Mouse (Mus musculus): ENCODE measurements around the gene Sh3bgrl3.

DNA sequence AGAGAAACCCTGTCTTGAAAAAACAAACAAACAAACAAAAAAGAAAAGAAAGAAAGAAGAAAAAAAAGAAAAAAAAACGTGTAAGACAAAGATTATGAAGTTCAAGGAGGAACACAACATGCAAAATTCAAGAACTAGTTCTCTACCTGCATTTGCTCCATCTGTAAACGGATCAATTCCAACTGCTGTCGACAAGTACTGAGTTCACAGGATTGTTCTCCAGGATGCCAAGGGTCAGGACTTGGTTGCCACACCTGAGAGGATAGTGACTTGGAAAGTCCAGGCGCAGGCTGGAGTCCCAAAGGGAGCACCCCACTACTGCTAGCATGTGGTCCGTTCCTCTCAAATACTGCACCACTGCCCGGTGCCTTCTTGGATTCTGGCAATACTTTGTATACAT lies 26.9 kb upstream of the Sh3bgrl3 start:
- TF ChIP-seq MAFK (IDR thresholded peaks at IDR 0.05; ENCODE audit: insufficient read depth, low read depth, low read length) (no peak), CHD2 (IDR thresholded peaks at IDR 0.05; ENCODE audit: low read depth, low read length) (no peak), ZC3H11A (IDR thresholded peaks at IDR 0.05; ENCODE audit: borderline replicate concordance, low read depth, low read length) (no peak), ZNF384 (IDR thresholded peaks at IDR 0.05; ENCODE audit: low read depth, low read length) (no peak)
